Mouse (Mus musculus) neural tube, embryonic 15.5 days (tissue): ENCODE measurements around the gene Hltf. TPM values are rescaled to one million over a fixed set of nuclear protein-coding genes. Genes with fewer than 3 reads are reported as not detected.

Experiments
- ATAC-seq: fragments of 200-750 bp; cut with Nextera tagmentation; 2 replicates; pipeline ENCODE4 v1.8.0; 2017; ENCODE audit warnings: mild to moderate bottlenecking, moderate TSS enrichment, moderate library complexity; ENCODE audit not compliant: low FRiP score
- H3K27ac ChIP-seq: fragments of 300-500 bp; sonication (generic); replicated peaks from 2 replicates; pipeline ENCODE4 v1.5.1; 2015; ENCODE audit warnings: mild to moderate bottlenecking, inconsistent platforms
- H3K27me3 ChIP-seq: fragments of 300-500 bp; sonication (generic); replicated peaks from 2 replicates; pipeline ENCODE4 v1.6.1; 2015; ENCODE audit warnings: inconsistent platforms
- H3K36me3 ChIP-seq: fragments of 300-500 bp; sonication (generic); 2 replicates; pipeline ENCODE4 v1.6.1; 2015; ENCODE audit warnings: inconsistent platforms
- H3K4me1 ChIP-seq: fragments of 300-500 bp; sonication (generic); 2 replicates; pipeline ENCODE4 v1.6.1; 2015; ENCODE audit warnings: inconsistent platforms
- H3K4me2 ChIP-seq: fragments of 300-500 bp; sonication (generic); 2 replicates; pipeline ENCODE4 v1.6.1; 2015; ENCODE audit warnings: inconsistent platforms, mild to moderate bottlenecking, moderate library complexity
- H3K4me3 ChIP-seq: fragments of 300-500 bp; sonication (generic); replicated peaks from 2 replicates; pipeline ENCODE4 v1.5.1; 2015; ENCODE audit warnings: mild to moderate bottlenecking, inconsistent platforms
- H3K9ac ChIP-seq: fragments of 300-500 bp; sonication (generic); replicated peaks from 2 replicates; pipeline ENCODE4 v1.6.1; 2015; ENCODE audit warnings: mild to moderate bottlenecking, inconsistent platforms
- H3K9me3 ChIP-seq: fragments of 300-500 bp; sonication (generic); replicated peaks from 2 replicates; pipeline ENCODE4 v1.6.1; 2016; ENCODE audit warnings: inconsistent platforms
- WGBS: fragments of 180-500 bp; shearing (Covaris S2); methylation state at CpG from one replicate; pipeline ENCODE4 v1.1.7; 2015; ENCODE audit warnings: mixed read lengths; 5-methylcytosine and 5-hydroxymethylcytosine counted together
- polyA plus RNA-seq: library from polyadenylated mRNA; unstranded; fragments of >200 nt; fragmentation: Nextera tagmentation; extraction: Ambion mirVana; gene quantifications from 2 replicates; pipeline ENCODE4 v1.2.1, GENCODE M21; 2015

The Hltf gene
- polyA plus RNA-seq, 1 experiment from 2014 or later: 11.1 TPM

- 0 out of 2 replicates have a peak, but pooled peaks cover 3% of the 10 kb centered on the region for H3K36me3 ChIP-seq
- no peak overlapping the region for H3K4me2 ChIP-seq
- WGBS: 74% methylated on average over 3 of the region's 3 CpGs
- no peak overlapping the region for H3K4me3 ChIP-seq
- ATAC-seq: no peak
- no peaks in the 10 kb centered on the region for H3K9me3 ChIP-seq
- no peak overlapping the region for H3K9ac ChIP-seq
- no peaks in the 10 kb centered on the region for H3K4me1 ChIP-seq
- H3K27ac ChIP-seq: no peak overlapping the region
- H3K27me3 ChIP-seq: no peaks in the 10 kb centered on the region
Observed at GRCm38 (mm10) chr3:20134545-20134944, 76.9 kb downstream of the Hltf start.

GRCm38 (mm10) chr3:20136868-20137581, 79.4 kb downstream of the Hltf start:
- H3K4me3 ChIP-seq: no peak overlapping the region
- ATAC-seq: no peak
- no peak overlapping the region for H3K27ac ChIP-seq
- 0 out of 2 replicates have a peak, but pooled peaks cover 3% of the 10 kb centered on the region for H3K36me3 ChIP-seq
- WGBS: 89% methylated on average over 9 of the region's 9 CpGs
- H3K9me3 ChIP-seq: no peaks in the 10 kb centered on the region
- H3K4me2 ChIP-seq: no peak overlapping the region
- H3K9ac ChIP-seq: no peak overlapping the region
- no peaks in the 10 kb centered on the region for H3K4me1 ChIP-seq
- no peaks in the 10 kb centered on the region for H3K27me3 ChIP-seq

GRCm38 (mm10) chr3:20141240-20141639, 83.6 kb downstream of the Hltf start:
- Histone ChIP-seq H3K9ac (no peak overlapping the region), H3K4me2 (no peak overlapping the region), H3K9me3 (no peaks in the 10 kb centered on the region), H3K36me3 (0 out of 2 replicates have a peak, but pooled peaks cover 3% of the 10 kb centered on the region), H3K4me3 (no peak overlapping the region), H3K4me1 (no peaks in the 10 kb centered on the region; the same call in 1 of the 2 replicates), H3K27me3 (no peaks in the 10 kb centered on the region), H3K27ac (no peak overlapping the region)
- ATAC-seq: no peak

DNA sequence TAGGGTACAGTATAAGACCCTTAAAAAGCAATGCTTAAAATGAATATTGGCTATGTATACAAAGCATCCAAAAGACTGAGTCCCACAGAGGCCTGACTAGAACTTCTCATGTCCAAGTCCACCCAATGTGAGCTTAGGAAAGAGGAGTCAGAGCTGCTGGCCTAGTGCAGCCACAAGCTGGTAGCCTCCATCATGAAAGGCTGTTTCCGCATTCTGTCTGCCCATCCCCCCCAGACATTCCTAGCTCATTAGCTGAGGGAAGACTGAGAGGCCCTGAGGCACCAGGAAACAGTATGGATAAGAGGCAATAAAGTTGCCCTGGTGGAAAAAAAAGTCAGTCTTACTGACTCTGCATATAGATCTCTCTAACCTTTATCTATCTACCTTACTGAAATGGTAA, 84.1 kb downstream of the Hltf start:
- H3K27me3 ChIP-seq: no peaks in the 10 kb centered on the region
- WGBS: 29% methylated on average over 1 of the region's 1 CpGs
- no peak for ATAC-seq

GRCm38 (mm10) chr3:20142101-20142500, 84.5 kb downstream of the Hltf start:
- Histone ChIP-seq H3K9ac (no peak overlapping the region), H3K27me3 (no peaks in the 10 kb centered on the region), H3K4me1 (no peaks in the 10 kb centered on the region; the same call in 1 of the 2 replicates), H3K4me3 (no peak overlapping the region), H3K4me2 (no peak overlapping the region), H3K27ac (no peak overlapping the region), H3K36me3 (0 out of 2 replicates have a peak, but pooled peaks cover 3% of the 10 kb centered on the region), H3K9me3 (no peaks in the 10 kb centered on the region)
- ATAC-seq: no peak
- WGBS: 90% methylated on average over 2 of the region's 2 CpGs

More for the DNA sequence above, 84.1 kb downstream of the Hltf start:
- Histone ChIP-seq H3K4me2 (no peak overlapping the region), H3K9ac (no peak overlapping the region), H3K9me3 (no peaks in the 10 kb centered on the region), H3K4me3 (no peak overlapping the region), H3K36me3 (0 out of 2 replicates have a peak, but pooled peaks cover 3% of the 10 kb centered on the region), H3K4me1 (no peaks in the 10 kb centered on the region; the same call in 1 of the 2 replicates), H3K27ac (no peak overlapping the region)

DNA sequence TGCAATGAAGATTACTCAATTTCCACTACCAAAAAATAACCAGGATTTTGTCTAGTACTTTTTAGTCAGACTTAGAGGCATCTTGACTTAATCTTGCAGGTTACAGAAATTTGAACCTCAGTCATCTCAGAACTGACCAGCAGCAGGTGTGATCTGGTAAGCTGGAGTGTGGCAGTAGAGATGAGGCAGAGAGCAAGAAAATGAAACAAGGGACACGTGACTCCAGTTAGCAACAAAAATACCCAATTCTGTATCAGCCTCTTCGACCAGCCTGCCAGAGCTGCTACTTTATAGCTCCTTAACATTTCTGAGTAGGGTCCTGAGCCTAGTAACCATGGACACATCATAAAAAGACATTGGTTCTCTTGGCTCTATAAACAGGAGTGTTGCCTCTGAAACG, 85.0 kb downstream of the Hltf start:
- Histone ChIP-seq H3K27me3 (no peaks in the 10 kb centered on the region), H3K27ac (no peak overlapping the region), H3K4me3 (no peak overlapping the region), H3K4me1 (no peaks in the 10 kb centered on the region; the same call in 1 of the 2 replicates), H3K4me2 (no peak overlapping the region), H3K36me3 (0 out of 2 replicates have a peak, but pooled peaks cover 3% of the 10 kb centered on the region), H3K9ac (no peak overlapping the region), H3K9me3 (no peaks in the 10 kb centered on the region)
- WGBS: 46% methylated on average over 3 of the region's 3 CpGs
- ATAC-seq: no peak

GRCm38 (mm10) chr3:20143726-20144125, 86.1 kb downstream of the Hltf start:
- Histone ChIP-seq H3K36me3 (0 out of 2 replicates have a peak, but pooled peaks cover 5% of the 10 kb centered on the region), H3K27ac (no peak overlapping the region), H3K27me3 (no peaks in the 10 kb centered on the region), H3K4me2 (no peak overlapping the region), H3K4me1 (no peaks in the 10 kb centered on the region; the same call in 1 of the 2 replicates), H3K9me3 (no peaks in the 10 kb centered on the region), H3K4me3 (no peak overlapping the region), H3K9ac (no peak overlapping the region)
- ATAC-seq: no peak
- WGBS: 90% methylated on average over 3 of the region's 3 CpGs

- WGBS: 29% methylated on average over 2 of the region's 2 CpGs
- Histone ChIP-seq H3K27me3 (no peaks in the 10 kb centered on the region), H3K9ac (no peak overlapping the region), H3K4me2 (no peak overlapping the region), H3K27ac (no peak overlapping the region), H3K4me3 (no peak overlapping the region), H3K36me3 (peaks cover 7% of the 10 kb centered on the region; the same call in 1 of the 2 replicates), H3K9me3 (no peaks in the 10 kb centered on the region), H3K4me1 (no peaks in the 10 kb centered on the region; the same call in 1 of the 2 replicates)
- no peak for ATAC-seq
Observed at GRCm38 (mm10) chr3:20144401-20144800, 86.8 kb downstream of the Hltf start.

- H3K9ac ChIP-seq: no peak overlapping the region
- no peaks in the 10 kb centered on the region for H3K9me3 ChIP-seq
- WGBS: 85% methylated on average over 1 of the region's 1 CpGs
- H3K27ac ChIP-seq: no peak overlapping the region
- no peaks in the 10 kb centered on the region; the same call in 1 of the 2 replicates for H3K4me1 ChIP-seq
- H3K27me3 ChIP-seq: no peaks in the 10 kb centered on the region
- no peak for ATAC-seq
- H3K36me3 ChIP-seq: peaks cover 9% of the 10 kb centered on the region; the same call in 1 of the 2 replicates
- H3K4me3 ChIP-seq: no peak overlapping the region
- H3K4me2 ChIP-seq: no peak overlapping the region
Observed at GRCm38 (mm10) chr3:20145696-20146113, 88.1 kb downstream of the Hltf start.

DNA sequence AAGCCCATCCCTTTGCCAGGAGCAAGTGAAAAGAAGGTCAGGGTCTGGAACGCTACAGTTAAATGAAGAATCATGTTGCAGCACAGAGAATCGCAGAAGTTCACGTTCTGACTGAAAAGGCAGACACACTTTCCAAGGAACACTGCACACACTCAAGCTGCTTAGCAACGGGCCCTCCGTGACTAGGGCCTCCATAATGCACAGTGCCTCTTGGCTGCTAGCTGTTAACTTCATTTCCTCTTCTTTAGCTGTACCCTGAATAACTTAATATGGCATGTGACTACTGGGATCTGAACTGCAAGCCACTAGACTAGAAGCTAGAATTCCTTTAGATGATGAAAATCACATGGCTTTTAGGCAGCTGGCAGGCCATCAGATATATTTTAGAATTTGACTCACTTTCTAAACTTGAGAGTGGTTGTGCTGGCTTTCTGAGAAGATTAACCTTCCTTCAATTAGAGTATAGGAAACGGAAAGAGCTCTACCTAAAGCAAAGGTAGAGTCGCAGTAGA, 89.3 kb downstream of the Hltf start:
- Histone ChIP-seq H3K4me1 (no peaks in the 10 kb centered on the region; the same call in 1 of the 2 replicates), H3K27me3 (no peaks in the 10 kb centered on the region), H3K9me3 (no peaks in the 10 kb centered on the region), H3K4me3 (no peak overlapping the region), H3K27ac (no peak overlapping the region), H3K4me2 (no peak overlapping the region), H3K9ac (no peak overlapping the region), H3K36me3 (peaks cover 9% of the 10 kb centered on the region; the same call in 1 of the 2 replicates)
- 65% methylated on average over 7 of the region's 7 CpGs for WGBS
- ATAC-seq: peak; percentile 76

- H3K36me3 ChIP-seq: peaks cover 9% of the 10 kb centered on the region; the same call in 1 of the 2 replicates
- H3K27ac ChIP-seq: no peak overlapping the region
- ATAC-seq: no peak
- H3K4me1 ChIP-seq: no peaks in the 10 kb centered on the region; the same call in 1 of the 2 replicates
- no peaks in the 10 kb centered on the region for H3K9me3 ChIP-seq
- no peaks in the 10 kb centered on the region for H3K27me3 ChIP-seq
- H3K4me3 ChIP-seq: no peak overlapping the region
- 92% methylated on average over 5 of the region's 5 CpGs for WGBS
- H3K4me2 ChIP-seq: no peak overlapping the region
- no peak overlapping the region for H3K9ac ChIP-seq
Observed at GRCm38 (mm10) chr3:20147647-20148046, 90.0 kb downstream of the Hltf start.

DNA sequence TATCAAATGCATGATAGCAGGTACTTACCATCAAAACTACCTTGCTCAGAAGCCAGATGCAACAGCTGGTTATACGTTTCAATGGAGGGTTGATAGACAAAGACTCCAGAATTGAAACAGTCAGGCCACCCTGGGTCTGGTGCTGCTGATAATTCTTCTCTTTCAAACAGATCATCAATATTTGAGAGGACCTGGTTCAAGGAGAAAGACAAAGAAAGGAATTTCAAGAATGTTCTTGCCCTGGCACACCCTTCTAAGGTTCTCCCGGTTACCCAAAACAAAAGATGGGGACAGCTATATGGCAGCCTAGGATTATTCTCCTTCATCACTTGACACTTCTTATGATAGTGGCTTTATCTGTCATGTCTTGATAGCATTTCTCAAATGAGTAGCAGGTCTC, 92.9 kb downstream of the Hltf start:
- Histone ChIP-seq H3K27ac (no peak overlapping the region), H3K4me1 (peaks cover 13% of the 10 kb centered on the region), H3K9me3 (no peaks in the 10 kb centered on the region), H3K27me3 (no peaks in the 10 kb centered on the region), H3K9ac (no peak overlapping the region), H3K4me3 (no peak overlapping the region), H3K4me2 (no peak overlapping the region), H3K36me3 (peaks cover 9% of the 10 kb centered on the region; the same call in 1 of the 2 replicates)
- no peak for ATAC-seq
- 77% methylated on average over 2 of the region's 2 CpGs for WGBS
